Mouse (Mus musculus) kidney, postnatal 36 days (tissue): ENCODE data around the gene Scarb1.
A peak's percentile ranks its signal among the peaks of the same experiment; 100 is the strongest.

Experiments
- DNase-seq, 2 experiments: peaks; one replicate each; pipeline ENCODE4 v3.0.0; 2021 to 2022; ENCODE audit warnings: mixed read lengths in 2 of 2

Gene Scarb1

GRCm38 (mm10) chr5:125268033-125268765 lies 72.7 kb downstream of the Scarb1 start:
- DNase-seq: peak; percentile 67 to 85

- DNase-seq: peak in 1 of 2 experiments; percentile 59
Measured at GRCm38 (mm10) chr5:125267150-125267961, 73.5 kb downstream of the Scarb1 start.

- no peak for DNase-seq
Measured at GRCm38 (mm10) chr5:125266128-125266527, 74.8 kb downstream of the Scarb1 start.

- DNase-seq: peak in 1 of 2 experiments; percentile 37
Measured at GRCm38 (mm10) chr5:125264700-125265099, 76.2 kb downstream of the Scarb1 start.

GRCm38 (mm10) chr5:125262578-125262977 lies 78.3 kb downstream of the Scarb1 start:
- DNase-seq: no peak

GRCm38 (mm10) chr5:125253917-125254316 lies 87.0 kb downstream of the Scarb1 start:
- DNase-seq: peak in 1 of 2 experiments; percentile 40

GRCm38 (mm10) chr5:125253448-125253847 lies 87.4 kb downstream of the Scarb1 start:
- DNase-seq: no peak

GRCm38 (mm10) chr5:125252664-125253063 lies 88.2 kb downstream of the Scarb1 start:
- DNase-seq: peak; percentile 72 to 80

- peak in 1 of 2 experiments; percentile 41 for DNase-seq
Measured at GRCm38 (mm10) chr5:125251885-125252615, 88.8 kb downstream of the Scarb1 start.

- DNase-seq: peak in 1 of 2 experiments; percentile 33
Measured at GRCm38 (mm10) chr5:125249187-125249586, 91.7 kb downstream of the Scarb1 start.

GRCm38 (mm10) chr5:125246711-125247110 lies 94.2 kb downstream of the Scarb1 start:
- DNase-seq: no peak

GRCm38 (mm10) chr5:125245534-125246151 lies 95.3 kb downstream of the Scarb1 start:
- DNase-seq: peak; percentile 67 to 72

GRCm38 (mm10) chr5:125244825-125245533 lies 95.9 kb downstream of the Scarb1 start:
- no peak for DNase-seq

- no peak for DNase-seq
Measured at GRCm38 (mm10) chr5:125243928-125244327, 97.0 kb downstream of the Scarb1 start.

GRCm38 (mm10) chr5:125242111-125242510 lies 98.8 kb downstream of the Scarb1 start:
- DNase-seq: peak; percentile 44 to 56

- peak in 1 of 2 experiments; percentile 14 for DNase-seq
Measured at GRCm38 (mm10) chr5:125241627-125242026, 99.3 kb downstream of the Scarb1 start.

- DNase-seq: no peak
Measured at GRCm38 (mm10) chr5:125240124-125240781, 100.6 kb downstream of the Scarb1 start.

GRCm38 (mm10) chr5:125235874-125236273 lies 105.0 kb downstream of the Scarb1 start:
- no peak for DNase-seq

GRCm38 (mm10) chr5:125235398-125235797 lies 105.5 kb downstream of the Scarb1 start:
- peak in 1 of 2 experiments; percentile 28 for DNase-seq

- DNase-seq: no peak
Measured at GRCm38 (mm10) chr5:125234399-125234798, 106.5 kb downstream of the Scarb1 start.

GRCm38 (mm10) chr5:125233478-125233877 lies 107.4 kb downstream of the Scarb1 start:
- DNase-seq: no peak
